Mouse (Mus musculus): ENCODE results near the gene Atxn7l1.

DNA sequence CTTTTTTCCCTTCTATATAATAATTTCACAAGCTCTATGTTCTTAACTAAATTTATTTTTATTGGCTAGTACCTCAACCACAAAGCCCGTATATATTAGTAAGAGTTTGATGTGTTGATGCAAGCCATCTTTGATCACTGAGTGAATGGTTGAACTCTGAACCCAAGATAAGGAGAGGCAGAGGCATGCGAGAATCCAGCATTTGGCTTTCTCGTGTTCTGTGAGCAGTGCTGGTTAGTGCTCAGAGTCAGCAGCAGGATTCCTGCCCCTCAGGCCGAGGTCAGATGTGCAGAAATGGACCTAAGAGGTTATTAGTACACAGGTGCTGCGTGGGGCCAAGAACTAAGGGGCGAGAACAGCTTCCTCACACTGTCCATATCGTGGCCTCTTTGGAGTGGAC is 113.1 kb downstream of the Atxn7l1 start:
- TF ChIP-seq MYOD1 (IDR thresholded peaks at IDR 0.05; ENCODE audit: control insufficient read depth in 1 of 3, insufficient read length in 2 of 3, low read depth in 2 of 3) (no peak), USF1 (IDR thresholded peaks at IDR 0.05; ENCODE audit: low read depth) (no peak), POLR2A (IDR thresholded peaks at IDR 0.05; ENCODE audit: insufficient read length, low read depth) (no peak), POLR2AphosphoS2 (IDR thresholded peaks at IDR 0.05; ENCODE audit: insufficient read length, low read depth) (no peak), E2F4 (IDR thresholded peaks at IDR 0.05; ENCODE audit: insufficient read depth) (no peak), CEBPB (IDR thresholded peaks at IDR 0.05; ENCODE audit: insufficient read depth, poor library complexity, severe bottlenecking) (no peak), TCF3 (IDR thresholded peaks at IDR 0.05; ENCODE audit: insufficient read length, low read depth) (no peak), MAX (IDR thresholded peaks at IDR 0.05; ENCODE audit: low read depth) (no peak), SRF (IDR thresholded peaks at IDR 0.05; ENCODE audit: control insufficient read depth, insufficient read length, low read depth) (no peak)

Measured in myocyte (in vitro differentiated cells).